Mouse (Mus musculus): ENCODE measurements at regions not wholly inside any gene's neighbourhood (a gene's known extent, or its start where the extent isn't known, plus 50 kb on each side); places are given as distances from the start of the nearest gene placed in this dataset.

DNA sequence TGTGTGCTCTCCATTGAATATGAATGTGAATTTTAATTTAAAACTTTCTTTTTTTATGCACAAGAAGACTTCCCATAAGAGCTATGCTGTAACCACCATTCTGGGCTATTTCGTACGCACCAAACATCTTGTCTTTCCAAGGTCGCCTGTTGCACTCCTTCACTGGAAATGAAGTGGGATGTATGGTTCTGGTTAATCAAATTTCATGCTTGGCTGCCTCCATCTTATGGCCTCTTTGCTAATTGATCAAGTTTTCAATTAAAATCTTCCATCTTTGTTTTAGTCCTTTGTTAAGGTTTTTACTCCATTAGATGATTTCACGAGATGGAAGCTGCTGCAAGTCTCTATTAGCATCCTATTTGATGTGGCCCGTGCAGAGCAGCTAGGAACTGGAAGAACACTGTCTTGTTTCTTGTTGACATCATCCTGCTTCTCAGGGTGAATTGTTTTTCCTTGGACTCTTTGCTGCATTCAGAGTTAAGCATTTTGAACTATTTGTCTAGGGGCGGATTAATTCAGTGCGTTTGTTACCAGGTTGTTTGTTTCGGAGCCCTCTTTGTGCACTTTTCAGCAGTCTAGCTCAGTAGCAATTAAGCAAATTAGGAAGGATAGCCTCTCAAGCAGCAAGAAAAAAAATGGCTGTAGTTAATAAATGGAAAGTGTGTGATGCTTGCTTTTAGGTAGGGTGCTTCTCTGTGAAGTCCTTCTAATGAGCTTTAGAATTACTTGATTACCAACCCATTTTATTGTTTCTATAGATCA is 147.4 kb upstream of the Alcam start:
- Histone ChIP-seq H3K27me3 (replicated peaks) (no peaks in the 10 kb centered on the region), H3K4me2 (ENCODE audit: insufficient read depth, low read depth, poor library complexity, severe bottlenecking) (no peak overlapping the region), H3K36me3 (replicated peaks in 1 of 2; ENCODE audit: control insufficient read depth in 1 of 2, insufficient read depth in 1 of 2, low read length in 1 of 2) (no peaks in the 10 kb centered on the region), H3K4me1 (ENCODE audit: control insufficient read depth in 1 of 2, insufficient read depth in 2 of 2) (no peaks in the 10 kb centered on the region), H3K9me3 (replicated peaks; ENCODE audit: low read length) (peaks cover 2% of the 10 kb centered on the region), H3K79me2 (replicated peaks; ENCODE audit: control insufficient read depth, extremely low read depth, insufficient read depth, poor library complexity, severe bottlenecking) (no peaks in the 10 kb centered on the region), H3K4me3 (replicated peaks in 1 of 3; ENCODE audit: low read depth in 2 of 3, low read length in 2 of 3, poor library complexity in 1 of 3) (no peak overlapping the region), H3K9ac (ENCODE audit: insufficient read depth, low read depth) (no peak overlapping the region), H3K27ac (ENCODE audit: insufficient read depth, low read depth) (no peak overlapping the region)
- no peak for TF ChIP-seq CHD1 (IDR thresholded peaks at IDR 0.05; ENCODE audit: low read depth, low read length)
- TF ChIP-seq MAFK (IDR thresholded peaks at IDR 0.05; ENCODE audit: insufficient replicate concordance, low read length) = no peak
- TF ChIP-seq USF2 (conservative IDR thresholded peaks at IDR 0.05; ENCODE audit: low read depth, low read length) = no peak
- dilution Hi-C loops (cut with MboI; ENCODE audit: extremely low pct_ligation_motif_present, extremely low pct_unique_long_range_greater_than_20kb, low sequenced_read_pairs) (no loop called here), in situ Hi-C loops (cut with MboI; ENCODE audit: low pct_ligation_motif_present, low pct_unique_long_range_greater_than_20kb, low sequenced_read_pairs) (loop anchor here (25.0 kb wide), 1 partner anchor 139 kb away; the partner anchor contains the start of gene Alcam)
- no peak for DNase-seq (ENCODE audit: extremely low read depth)

DNA sequence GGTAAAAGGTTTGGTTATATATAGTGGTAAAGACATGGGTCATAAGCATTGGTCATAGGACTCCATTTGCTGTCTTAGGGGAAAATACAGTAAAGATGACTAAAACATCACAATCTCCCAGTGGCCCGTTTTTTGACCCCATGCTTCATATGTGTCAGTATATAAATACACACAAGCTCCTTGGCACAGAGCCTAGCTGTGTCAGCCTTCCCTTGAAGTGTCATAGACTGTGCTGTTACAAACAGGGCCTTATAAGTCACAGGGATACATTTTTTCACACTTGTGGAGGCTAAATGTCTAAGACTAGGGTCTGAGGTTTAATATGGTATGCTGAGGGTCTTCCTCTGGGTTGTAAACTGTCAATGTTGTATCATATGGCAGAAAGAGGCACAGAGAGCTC is 144.4 kb upstream of the Alcam start:
- in situ Hi-C loops (cut with MboI; ENCODE audit: low pct_ligation_motif_present, low pct_unique_long_range_greater_than_20kb, low sequenced_read_pairs) = no loop called here
- Histone ChIP-seq H3K4me1 (ENCODE audit: control insufficient read depth in 1 of 2, insufficient read depth in 2 of 2) (0 out of 4 replicates have a peak, but pooled peaks cover 0 to 2% of the 10 kb centered on the region in 2 experiments), H3K9ac (ENCODE audit: insufficient read depth, low read depth) (no peak overlapping the region), H3K36me3 (replicated peaks in 1 of 2; ENCODE audit: control insufficient read depth in 1 of 2, insufficient read depth in 1 of 2, low read length in 1 of 2) (no peaks in the 10 kb centered on the region), H3K4me2 (ENCODE audit: insufficient read depth, low read depth, poor library complexity, severe bottlenecking) (no peak overlapping the region), H3K79me2 (replicated peaks; ENCODE audit: control insufficient read depth, extremely low read depth, insufficient read depth, poor library complexity, severe bottlenecking) (no peaks in the 10 kb centered on the region), H3K9me3 (replicated peaks; ENCODE audit: low read length) (no peaks in the 10 kb centered on the region), H3K4me3 (replicated peaks in 1 of 3; ENCODE audit: low read depth in 2 of 3, low read length in 2 of 3, poor library complexity in 1 of 3) (no peak overlapping the region), H3K27ac (ENCODE audit: insufficient read depth, low read depth) (no peak overlapping the region), H3K27me3 (replicated peaks) (no peaks in the 10 kb centered on the region)
- DNase-seq (ENCODE audit: extremely low read depth) = no peak
- dilution Hi-C loops (cut with MboI; ENCODE audit: extremely low pct_ligation_motif_present, extremely low pct_unique_long_range_greater_than_20kb, low sequenced_read_pairs) = no loop called here
- TF ChIP-seq ZMIZ1 (IDR thresholded peaks at IDR 0.05; ENCODE audit: low read depth, low read length) (no peak), POLR2A (IDR thresholded peaks at IDR 0.05; ENCODE audit: low read depth, low read length) (no peak), MYC (IDR thresholded peaks at IDR 0.05; ENCODE audit: low read depth, low read length) (no peak), USF1 (IDR thresholded peaks at IDR 0.05; ENCODE audit: low read depth, low read length) (no peak), MAFK (IDR thresholded peaks at IDR 0.05; ENCODE audit: insufficient replicate concordance, low read length) (no peak), TCF12 (IDR thresholded peaks at IDR 0.05; ENCODE audit: low read depth, low read length) (no peak), USF2 (conservative IDR thresholded peaks at IDR 0.05; ENCODE audit: low read depth, low read length) (no peak), CHD2 (IDR thresholded peaks at IDR 0.05; ENCODE audit: low read length) (no peak), NRF1 (IDR thresholded peaks at IDR 0.05; ENCODE audit: low read depth, low read length) (no peak), MXI1 (IDR thresholded peaks at IDR 0.05; ENCODE audit: low read depth, low read length) (no peak), SIN3A (IDR thresholded peaks at IDR 0.05; ENCODE audit: low read length) (no peak), TBP (conservative IDR thresholded peaks at IDR 0.05; ENCODE audit: low read depth, low read length) (no peak), EP300 (IDR thresholded peaks at IDR 0.05; ENCODE audit: low read length) (no peak), ZC3H11A (IDR thresholded peaks at IDR 0.05; ENCODE audit: low read depth, low read length) (no peak), PAX5 (IDR thresholded peaks at IDR 0.05; ENCODE audit: low read length) (no peak), BHLHE40 (IDR thresholded peaks at IDR 0.05; ENCODE audit: low read depth, low read length) (no peak)

All from CH12.LX (cell line).